Mouse (Mus musculus) heart, embryonic 15.5 days (tissue): ENCODE measurements around the gene Rundc3a. TPM values are rescaled to one million over a fixed set of nuclear protein-coding genes. Genes with fewer than 3 reads are reported as not detected.

Experiments
- ATAC-seq: fragments of 200-750 bp; cut with Nextera tagmentation; replicated peaks from 2 replicates; pipeline ENCODE4 v1.8.0; 2017; ENCODE audit warnings: low read depth, moderate TSS enrichment; ENCODE audit not compliant: insufficient number of reproducible peaks, insufficient read depth, low FRiP score
- H3K27ac ChIP-seq: fragments of 300-500 bp; sonication (generic); 2 replicates; pipeline ENCODE4 v1.5.1; 2015; ENCODE audit warnings: mild to moderate bottlenecking, inconsistent platforms
- H3K27me3 ChIP-seq: fragments of 300-500 bp; sonication (generic); 2 replicates; pipeline ENCODE4 v1.6.1; 2015; ENCODE audit warnings: inconsistent platforms
- H3K36me3 ChIP-seq: fragments of 300-500 bp; sonication (generic); 2 replicates; pipeline ENCODE4 v1.6.1; 2015; ENCODE audit warnings: mild to moderate bottlenecking, inconsistent platforms
- H3K4me1 ChIP-seq: fragments of 300-500 bp; sonication (generic); replicated peaks from 2 replicates; pipeline ENCODE4 v1.6.1; 2015; ENCODE audit warnings: inconsistent platforms
- H3K4me2 ChIP-seq: fragments of 300-500 bp; sonication (generic); 2 replicates; pipeline ENCODE4 v1.6.1; 2015; ENCODE audit warnings: inconsistent platforms, mild to moderate bottlenecking, moderate library complexity
- H3K4me3 ChIP-seq: fragments of 300-500 bp; sonication (generic); 2 replicates; pipeline ENCODE4 v1.5.1; 2015; ENCODE audit warnings: mild to moderate bottlenecking, inconsistent platforms
- H3K9ac ChIP-seq: fragments of 300-500 bp; sonication (generic); 2 replicates; pipeline ENCODE4 v1.6.1; 2015; ENCODE audit warnings: mild to moderate bottlenecking, inconsistent platforms
- H3K9me3 ChIP-seq: fragments of 300-500 bp; sonication (generic); replicated peaks from 2 replicates; pipeline ENCODE4 v1.6.1; 2016; ENCODE audit warnings: inconsistent platforms
- WGBS: fragments of 180-500 bp; shearing (Covaris S2); methylation state at CpG from one replicate; pipeline ENCODE4 v1.1.7; 2015; ENCODE audit warnings: mixed read lengths; 5-methylcytosine and 5-hydroxymethylcytosine counted together
- polyA plus RNA-seq: library from polyadenylated mRNA; unstranded; fragments of >200 nt; fragmentation: Nextera tagmentation; extraction: Ambion mirVana; gene quantifications from 2 replicates; pipeline ENCODE4 v1.2.1, GENCODE M21; 2015

Gene Rundc3a
- 0.64 and 2.5 TPM in 2 replicates for polyA plus RNA-seq

DNA sequence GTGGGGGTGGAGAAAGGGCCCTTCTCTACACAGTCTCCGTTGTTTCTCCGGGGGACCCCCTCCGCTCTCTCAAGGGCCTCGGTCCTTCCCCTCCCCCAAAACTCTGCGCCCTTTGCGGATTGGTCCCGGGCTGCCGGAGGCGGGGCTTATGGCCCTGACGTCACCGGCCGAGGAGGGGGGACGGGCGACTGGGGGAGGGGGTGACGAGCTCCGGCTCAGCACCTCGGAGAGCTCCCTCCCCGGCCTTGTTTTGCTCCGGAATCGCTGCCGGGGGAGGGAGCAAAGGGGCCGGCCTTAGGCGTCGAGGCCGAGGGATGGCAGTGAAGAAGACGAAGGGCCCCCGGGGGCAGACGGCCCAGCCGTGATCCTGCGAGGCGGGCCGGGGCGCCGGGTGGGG, at the start of gene Rundc3a:
Rundc3a (plus strand) TSS at position 166 of the 397 bp plus-strand sequence.
- H3K36me3 ChIP-seq, result no peaks in the 10 kb centered on the region
- H3K27me3 ChIP-seq, result peaks cover 37% of the 10 kb centered on the region
- ATAC-seq, result peak; percentile 61
- H3K4me2 ChIP-seq, result peak within 1 kb of the TSS; percentile 81
- under 1% methylated on average over 30 of the region's 34 CpGs for WGBS
- H3K9me3 ChIP-seq, result no peaks in the 10 kb centered on the region
- no peak within 1 kb of the TSS for H3K27ac ChIP-seq
- H3K9ac ChIP-seq, result peak within 1 kb of the TSS; percentile 23; the same call in 1 of the 2 replicates
- H3K4me1 ChIP-seq, result peaks cover 18% of the 10 kb centered on the region
- peak within 1 kb of the TSS; percentile 43 for H3K4me3 ChIP-seq

DNA sequence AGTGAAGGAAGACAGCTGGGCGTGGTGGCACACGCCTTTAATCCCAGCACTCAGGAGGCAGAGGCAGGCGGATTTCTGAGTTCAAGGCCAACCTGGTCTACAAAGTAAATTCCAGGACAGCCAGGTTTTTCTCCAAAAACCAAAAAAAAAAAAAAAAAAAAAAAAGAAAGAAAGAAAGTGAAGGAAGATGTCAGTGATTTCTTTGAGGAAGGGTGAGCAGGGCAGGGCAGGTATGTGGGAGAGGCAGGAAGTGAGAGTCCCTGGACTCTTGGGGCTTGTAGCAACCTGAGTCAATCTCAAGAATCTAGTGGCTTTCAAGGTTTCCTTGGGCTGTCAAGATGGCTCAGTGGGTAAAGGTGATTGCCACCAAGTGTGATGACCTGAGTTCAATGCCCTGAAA, 48.7 kb upstream of the Rundc3a start:
- H3K9me3 ChIP-seq, result no peaks in the 10 kb centered on the region
- peaks cover under 1% of the 10 kb centered on the region; the same call in 1 of the 2 replicates for H3K4me1 ChIP-seq
- H3K36me3 ChIP-seq, result no peaks in the 10 kb centered on the region
- H3K4me2 ChIP-seq, result no peak overlapping the region
- no peak overlapping the region for H3K9ac ChIP-seq
- H3K27ac ChIP-seq, result no peak overlapping the region
- WGBS, result 81% methylated on average over 3 of the region's 3 CpGs
- no peak for ATAC-seq
- no peaks in the 10 kb centered on the region for H3K27me3 ChIP-seq
- no peak overlapping the region for H3K4me3 ChIP-seq

DNA sequence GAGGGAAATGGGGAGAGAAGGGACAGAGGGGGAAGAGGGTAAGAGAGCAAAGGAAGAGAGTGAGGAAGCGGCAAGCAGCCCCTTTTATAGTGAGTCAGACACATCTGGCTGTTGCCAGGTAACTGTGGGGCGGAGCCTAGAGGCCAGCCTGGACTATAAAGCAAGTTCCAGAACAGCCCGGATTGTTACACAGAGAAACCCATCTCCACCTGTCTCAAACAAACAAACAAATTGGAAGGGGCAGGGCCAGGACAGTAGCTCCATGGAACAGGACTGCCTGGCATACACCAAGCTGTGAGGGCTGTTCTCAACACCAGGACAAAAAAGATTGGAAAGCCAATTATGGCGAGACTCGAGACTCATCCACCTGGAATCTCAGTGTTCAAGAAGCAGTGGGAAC, 46.3 kb upstream of the Rundc3a start:
- Histone ChIP-seq H3K36me3 (no peaks in the 10 kb centered on the region), H3K9me3 (no peaks in the 10 kb centered on the region), H3K4me2 (no peak overlapping the region), H3K4me1 (no peaks in the 10 kb centered on the region), H3K27me3 (peaks cover 11% of the 10 kb centered on the region; the same call in 1 of the 2 replicates), H3K9ac (no peak overlapping the region), H3K4me3 (no peak overlapping the region), H3K27ac (no peak overlapping the region)
- ATAC-seq, result no peak
- WGBS, result 68% methylated on average over 5 of the region's 5 CpGs

DNA sequence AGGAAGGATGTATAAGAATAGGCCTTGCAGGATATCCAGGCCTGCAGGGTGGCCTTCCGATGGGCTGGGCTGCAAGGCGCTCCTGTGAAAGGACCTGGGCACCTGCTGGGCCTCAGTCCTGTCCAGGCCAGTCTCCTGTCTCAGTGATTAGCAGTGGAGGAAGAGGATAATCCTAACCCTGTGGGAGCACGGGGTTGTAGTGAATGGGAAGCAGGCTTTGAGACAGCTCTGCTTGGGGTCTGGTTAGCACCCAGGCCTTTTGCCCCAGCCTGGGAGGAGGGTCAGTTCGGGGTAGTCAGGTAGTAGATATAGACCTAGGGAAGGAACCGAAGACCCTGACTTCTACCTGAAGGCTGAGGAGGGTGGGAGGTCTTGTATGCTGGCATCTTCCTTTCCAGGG, 45.5 kb upstream of the Rundc3a start:
- Histone ChIP-seq H3K4me3 (no peak overlapping the region), H3K4me1 (no peaks in the 10 kb centered on the region), H3K27me3 (peaks cover 18% of the 10 kb centered on the region; the same call in 1 of the 2 replicates), H3K36me3 (no peaks in the 10 kb centered on the region), H3K4me2 (no peak overlapping the region), H3K9me3 (no peaks in the 10 kb centered on the region), H3K9ac (no peak overlapping the region), H3K27ac (no peak overlapping the region)
- ATAC-seq, result no peak
- WGBS, result 70% methylated on average over 5 of the region's 5 CpGs

DNA sequence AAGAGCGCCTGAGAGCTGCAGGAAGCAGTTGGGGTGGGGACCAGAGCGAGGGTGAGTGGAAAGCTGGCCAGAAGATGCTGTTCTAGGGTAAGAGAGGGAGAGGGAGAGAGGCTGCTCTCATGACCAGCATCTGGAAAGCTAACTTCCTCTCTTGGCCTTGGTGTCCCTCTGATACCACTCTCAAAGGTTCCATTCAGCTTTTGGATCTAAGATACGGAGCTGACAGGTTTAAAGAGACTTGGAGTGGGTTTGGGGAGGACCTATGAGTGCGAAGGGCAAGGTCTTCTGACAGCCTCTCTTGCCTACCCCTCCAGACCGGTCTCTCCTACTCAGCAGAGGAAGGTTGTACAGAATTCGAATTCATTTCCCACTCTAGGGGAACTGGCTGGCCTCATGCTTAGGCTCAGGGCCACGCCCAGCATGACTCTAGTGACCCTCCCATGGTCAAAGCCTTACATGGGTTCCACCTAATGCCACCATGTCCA, 45.1 kb upstream of the Rundc3a start:
- no peak overlapping the region for H3K9ac ChIP-seq
- no peak for ATAC-seq
- no peaks in the 10 kb centered on the region for H3K9me3 ChIP-seq
- H3K27me3 ChIP-seq, result peaks cover 22% of the 10 kb centered on the region
- H3K4me2 ChIP-seq, result no peak overlapping the region
- WGBS, result 84% methylated on average over 7 of the region's 7 CpGs
- H3K4me3 ChIP-seq, result no peak overlapping the region
- H3K36me3 ChIP-seq, result no peaks in the 10 kb centered on the region
- no peaks in the 10 kb centered on the region for H3K4me1 ChIP-seq
- no peak overlapping the region for H3K27ac ChIP-seq

DNA sequence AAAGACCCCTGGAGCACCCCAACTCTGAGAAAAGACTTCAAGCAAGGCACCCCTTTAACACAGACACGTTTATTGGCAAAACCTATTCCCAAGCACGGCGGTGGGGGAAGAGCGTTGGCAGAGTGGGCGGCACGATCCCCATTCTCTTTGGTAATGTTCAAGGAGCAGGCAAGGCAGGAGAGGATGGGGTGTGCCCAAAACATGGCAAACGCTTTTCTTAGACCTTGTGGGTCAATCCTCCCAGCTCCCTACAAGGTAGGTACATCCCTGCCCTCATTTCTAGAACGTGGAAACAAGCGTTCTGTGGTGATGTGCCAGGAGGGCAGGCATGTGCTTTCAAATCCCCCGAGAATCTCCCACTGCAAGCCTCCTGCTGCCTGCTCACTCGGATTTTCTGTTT, 44.4 kb upstream of the Rundc3a start:
- peaks cover 28% of the 10 kb centered on the region for H3K27me3 ChIP-seq
- H3K9me3 ChIP-seq, result no peaks in the 10 kb centered on the region
- H3K27ac ChIP-seq, result no peak overlapping the region
- H3K4me2 ChIP-seq, result no peak overlapping the region
- ATAC-seq, result no peak
- no peaks in the 10 kb centered on the region for H3K36me3 ChIP-seq
- no peak overlapping the region for H3K4me3 ChIP-seq
- H3K4me1 ChIP-seq, result no peaks in the 10 kb centered on the region
- WGBS, result 79% methylated on average over 11 of the region's 11 CpGs
- no peak overlapping the region for H3K9ac ChIP-seq

DNA sequence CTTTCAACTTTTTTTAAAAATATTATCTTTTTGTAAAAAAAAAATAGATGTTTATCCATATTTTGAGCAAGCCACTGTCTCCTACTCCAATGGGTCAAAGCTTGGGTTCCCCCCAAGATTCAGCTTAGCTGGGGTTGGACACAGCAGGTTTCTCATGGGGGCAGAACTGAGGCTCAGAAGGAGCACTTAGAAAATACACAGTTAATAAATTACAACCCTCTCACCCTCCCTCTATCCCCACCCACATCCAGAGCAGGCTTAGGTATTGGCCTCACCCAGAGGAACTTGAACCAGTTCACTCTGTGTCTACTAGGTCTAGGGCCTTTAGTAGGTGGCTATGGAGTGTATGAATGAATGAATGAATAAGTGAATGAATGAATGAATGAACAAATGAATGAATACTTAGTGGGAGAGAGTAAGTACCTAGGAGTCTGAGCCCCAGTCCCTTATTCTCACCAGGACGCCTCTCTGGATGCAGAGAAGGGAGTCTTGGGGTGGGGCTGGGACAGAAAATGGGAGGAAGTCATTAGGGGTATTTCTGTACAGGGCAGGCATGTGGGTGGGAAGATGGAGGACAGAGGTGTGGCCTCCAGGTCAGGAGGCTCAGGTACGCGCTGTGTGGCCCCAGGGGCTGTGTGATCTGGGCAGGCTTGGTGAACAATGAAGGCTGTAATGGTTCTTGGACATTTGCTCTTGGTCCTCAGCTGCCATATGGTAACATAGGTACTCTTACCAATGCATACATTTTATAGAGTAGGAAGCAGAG, 43.8 kb upstream of the Rundc3a start:
- H3K9ac ChIP-seq, result no peak overlapping the region
- 85% methylated on average over 3 of the region's 3 CpGs for WGBS
- H3K27ac ChIP-seq, result no peak overlapping the region
- no peak overlapping the region for H3K4me2 ChIP-seq
- H3K4me3 ChIP-seq, result no peak overlapping the region
- no peaks in the 10 kb centered on the region for H3K4me1 ChIP-seq
- H3K36me3 ChIP-seq, result no peaks in the 10 kb centered on the region
- peaks cover 28% of the 10 kb centered on the region for H3K27me3 ChIP-seq
- H3K9me3 ChIP-seq, result no peaks in the 10 kb centered on the region
- no peak for ATAC-seq

DNA sequence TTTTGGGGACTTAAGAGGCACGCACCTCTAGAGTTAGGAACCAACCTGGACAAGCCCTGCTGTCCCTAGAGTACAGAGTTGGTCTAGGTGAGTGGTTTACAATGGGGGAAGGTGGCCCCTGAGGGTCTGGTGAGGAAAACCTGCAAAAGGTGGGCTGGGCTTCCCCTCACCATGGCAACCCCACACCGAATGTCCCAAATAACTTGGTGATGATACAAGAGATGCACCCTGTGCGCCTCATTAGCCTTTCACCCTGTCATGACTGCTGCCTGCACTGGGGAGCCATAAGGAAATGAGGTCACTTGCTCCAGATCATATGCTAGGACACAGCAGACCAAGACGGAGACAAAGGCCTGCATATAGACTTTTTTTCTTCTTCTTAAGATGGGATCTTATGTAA, 42.8 kb upstream of the Rundc3a start:
- Histone ChIP-seq H3K9ac (no peak overlapping the region), H3K4me3 (no peak overlapping the region), H3K36me3 (no peaks in the 10 kb centered on the region), H3K9me3 (no peaks in the 10 kb centered on the region), H3K27me3 (peaks cover 28% of the 10 kb centered on the region), H3K4me1 (no peaks in the 10 kb centered on the region), H3K4me2 (no peak overlapping the region), H3K27ac (no peak overlapping the region)
- no peak for ATAC-seq
- WGBS, result 75% methylated on average over 4 of the region's 4 CpGs

DNA sequence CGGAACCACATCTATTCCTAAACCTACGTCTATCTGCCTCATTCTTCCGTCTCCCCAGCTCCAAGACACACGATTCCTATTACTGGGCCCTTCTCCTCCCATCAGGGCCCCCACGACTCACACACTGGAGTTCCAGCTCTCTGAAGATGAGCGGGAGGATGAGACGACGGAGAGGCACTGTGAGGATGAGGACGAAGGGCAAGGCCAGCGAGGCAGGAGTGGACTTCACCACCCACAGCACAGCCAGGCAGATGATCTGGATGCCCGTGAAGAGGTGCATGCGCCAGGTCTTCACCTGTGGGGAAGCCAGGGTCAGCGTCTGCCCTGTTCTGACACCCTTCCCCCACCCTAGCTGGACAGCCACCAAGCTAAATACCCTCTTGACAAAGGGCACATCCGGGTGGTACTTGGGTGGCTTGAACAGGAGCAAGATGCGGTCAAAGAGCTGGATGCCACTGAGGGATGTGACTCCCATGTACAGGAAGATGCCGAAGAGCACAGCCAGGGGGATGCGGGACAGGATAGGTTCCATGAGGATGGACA, 42.2 kb upstream of the Rundc3a start:
- Histone ChIP-seq H3K36me3 (no peaks in the 10 kb centered on the region), H3K27me3 (peaks cover 33% of the 10 kb centered on the region), H3K9ac (no peak overlapping the region), H3K4me1 (no peaks in the 10 kb centered on the region), H3K9me3 (no peaks in the 10 kb centered on the region), H3K27ac (no peak overlapping the region), H3K4me2 (no peak overlapping the region), H3K4me3 (no peak overlapping the region)
- no peak for ATAC-seq
- WGBS, result 84% methylated on average over 17 of the region's 17 CpGs

DNA sequence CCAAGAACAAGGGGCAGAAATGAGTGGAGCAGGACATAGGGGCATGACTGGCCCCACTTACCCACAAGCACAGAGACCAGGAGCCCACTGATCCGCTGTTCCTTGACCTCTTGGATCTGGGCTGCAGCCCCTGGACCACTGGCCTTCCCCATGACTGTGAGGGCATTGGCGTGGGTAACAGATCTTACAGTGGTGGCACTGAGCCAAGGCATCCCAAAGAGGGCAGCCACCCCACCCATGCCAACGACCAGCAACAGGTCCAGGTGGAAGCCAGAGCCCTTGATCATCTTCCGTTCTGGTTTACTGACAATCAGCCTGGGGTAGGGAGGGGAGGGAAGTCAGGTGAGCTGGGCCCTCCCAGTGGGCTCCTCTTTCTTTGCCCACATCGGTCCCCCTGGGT, 40.8 kb upstream of the Rundc3a start:
- H3K4me1 ChIP-seq, result no peaks in the 10 kb centered on the region
- ATAC-seq, result no peak
- no peak overlapping the region for H3K4me3 ChIP-seq
- no peak overlapping the region for H3K27ac ChIP-seq
- no peak overlapping the region for H3K9ac ChIP-seq
- H3K27me3 ChIP-seq, result peaks cover 46% of the 10 kb centered on the region
- no peak overlapping the region for H3K4me2 ChIP-seq
- H3K36me3 ChIP-seq, result no peaks in the 10 kb centered on the region
- WGBS, result 46% methylated on average over 5 of the region's 5 CpGs
- no peaks in the 10 kb centered on the region for H3K9me3 ChIP-seq

DNA sequence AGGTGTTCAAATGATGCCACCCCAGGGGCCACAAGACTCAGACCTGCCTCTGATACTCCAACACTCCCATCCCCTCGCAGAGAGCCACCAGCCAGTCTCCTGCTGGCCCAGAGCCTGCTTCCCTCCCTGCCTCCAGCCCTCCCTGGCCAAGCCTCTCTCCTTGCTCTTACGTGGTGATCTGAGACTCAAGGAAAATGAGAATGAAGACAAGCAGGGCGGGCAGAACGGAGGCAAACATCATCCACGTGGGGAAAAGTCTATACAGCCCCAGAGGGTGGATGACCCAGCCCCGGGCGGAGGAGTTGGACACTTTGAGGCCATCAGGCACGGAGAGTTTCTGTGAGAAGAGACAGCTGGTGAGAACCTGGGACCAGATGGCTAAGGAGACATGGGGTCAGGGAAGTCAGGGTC, 40.2 kb upstream of the Rundc3a start:
- H3K4me2 ChIP-seq, result no peak overlapping the region
- ATAC-seq, result no peak
- H3K27me3 ChIP-seq, result peaks cover 53% of the 10 kb centered on the region
- H3K9me3 ChIP-seq, result no peaks in the 10 kb centered on the region
- H3K27ac ChIP-seq, result no peak overlapping the region
- no peak overlapping the region for H3K4me3 ChIP-seq
- no peaks in the 10 kb centered on the region for H3K36me3 ChIP-seq
- H3K4me1 ChIP-seq, result no peaks in the 10 kb centered on the region
- H3K9ac ChIP-seq, result no peak overlapping the region
- 39% methylated on average over 8 of the region's 8 CpGs for WGBS

DNA sequence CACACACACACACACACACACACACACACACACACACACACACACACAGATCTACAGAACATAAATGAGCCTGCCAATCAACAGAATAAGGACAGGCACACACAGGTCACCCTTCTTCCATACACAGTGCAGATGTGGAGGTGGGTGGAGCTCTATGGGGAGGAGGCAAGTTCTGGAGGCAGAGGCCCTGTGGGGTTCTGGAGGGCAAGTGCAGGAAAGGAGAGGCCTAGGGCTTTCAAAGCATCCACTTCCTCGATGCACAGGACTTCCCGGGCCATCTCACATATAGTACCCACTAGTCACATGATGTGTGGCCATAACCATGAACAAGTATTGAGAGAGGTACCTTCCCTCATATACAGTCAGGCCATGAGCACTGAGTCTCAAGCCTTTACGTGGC, 37.7 kb upstream of the Rundc3a start:
- no peak for ATAC-seq
- Histone ChIP-seq H3K27me3 (peaks cover 75% of the 10 kb centered on the region), H3K9me3 (no peaks in the 10 kb centered on the region), H3K4me3 (no peak overlapping the region), H3K4me2 (no peak overlapping the region), H3K27ac (no peak overlapping the region), H3K4me1 (no peaks in the 10 kb centered on the region), H3K36me3 (no peaks in the 10 kb centered on the region), H3K9ac (no peak overlapping the region)
- 69% methylated on average over 3 of the region's 3 CpGs for WGBS
